Mouse (Mus musculus): Measurements from ENCODE around the gene Zfp184. TPM values are rescaled to one million over a fixed set of nuclear protein-coding genes. Genes with fewer than 3 reads are reported as not detected.

Gene Zfp184
- polyA plus RNA-seq, 1 experiment from 2014 or later: 6.7 TPM

GRCm38 (mm10) chr13:21998412-21998811 is 53.5 kb downstream of the Zfp184 start:
- Histone ChIP-seq H3K9ac (ENCODE audit: low read depth, low read length) (no peak overlapping the region), H3K36me3 (ENCODE audit: control insufficient read depth, insufficient read depth, low read length) (no peaks in the 10 kb centered on the region), H3K27me3 (ENCODE audit: control insufficient read depth, insufficient read depth, low read length) (peaks cover 65% of the 10 kb centered on the region), H3K4me2 (no peak overlapping the region), H3K27ac (ENCODE audit: low read depth, low read length) (no peak overlapping the region), H3K9me3 (replicated peaks; ENCODE audit: control insufficient read depth, low read length) (no peaks in the 10 kb centered on the region), H3K4me1 (ENCODE audit: control insufficient read depth, insufficient read depth, low read length) (no peaks in the 10 kb centered on the region), H3K4me3 (ENCODE audit: low read depth, low read length) (no peak overlapping the region)
- WGBS (ENCODE audit: insufficient replicate concordance): 34% methylated on average over 3 of the region's 3 CpGs
- ATAC-seq (replicated peaks; ENCODE audit: insufficient number of reproducible peaks, low FRiP score, low TSS enrichment): no peak

DNA sequence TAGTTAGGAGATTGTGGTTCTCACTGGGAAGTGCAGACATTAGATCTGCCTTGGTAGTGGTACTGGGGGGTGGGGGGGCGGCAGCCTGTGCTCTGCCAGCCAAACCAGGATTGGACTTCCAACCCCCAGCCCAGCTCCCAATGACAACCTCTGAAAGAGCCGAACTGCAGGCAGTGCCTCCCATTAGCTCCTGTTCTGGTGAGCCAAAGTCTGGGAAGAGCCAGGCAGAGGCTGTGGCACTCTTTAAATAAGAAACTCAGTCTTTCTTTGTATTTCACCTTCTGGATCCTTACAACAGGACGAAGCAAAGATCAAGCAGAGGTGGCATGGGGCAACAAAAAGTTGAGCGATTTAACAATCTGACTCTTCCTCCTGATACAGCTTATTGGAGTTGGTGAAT is 54.3 kb downstream of the Zfp184 start:
- Histone ChIP-seq H3K9ac (ENCODE audit: low read depth, low read length) (no peak overlapping the region), H3K4me3 (ENCODE audit: low read depth, low read length) (no peak overlapping the region), H3K4me2 (no peak overlapping the region), H3K4me1 (ENCODE audit: control insufficient read depth, insufficient read depth, low read length) (no peaks in the 10 kb centered on the region), H3K36me3 (ENCODE audit: control insufficient read depth, insufficient read depth, low read length) (no peaks in the 10 kb centered on the region), H3K27ac (ENCODE audit: low read depth, low read length) (no peak overlapping the region), H3K9me3 (replicated peaks; ENCODE audit: control insufficient read depth, low read length) (no peaks in the 10 kb centered on the region), H3K27me3 (ENCODE audit: control insufficient read depth, insufficient read depth, low read length) (peaks cover 72% of the 10 kb centered on the region)
- 37% methylated on average over 4 of the region's 4 CpGs for WGBS (ENCODE audit: insufficient replicate concordance)
- no peak for ATAC-seq (replicated peaks; ENCODE audit: insufficient number of reproducible peaks, low FRiP score, low TSS enrichment)

DNA sequence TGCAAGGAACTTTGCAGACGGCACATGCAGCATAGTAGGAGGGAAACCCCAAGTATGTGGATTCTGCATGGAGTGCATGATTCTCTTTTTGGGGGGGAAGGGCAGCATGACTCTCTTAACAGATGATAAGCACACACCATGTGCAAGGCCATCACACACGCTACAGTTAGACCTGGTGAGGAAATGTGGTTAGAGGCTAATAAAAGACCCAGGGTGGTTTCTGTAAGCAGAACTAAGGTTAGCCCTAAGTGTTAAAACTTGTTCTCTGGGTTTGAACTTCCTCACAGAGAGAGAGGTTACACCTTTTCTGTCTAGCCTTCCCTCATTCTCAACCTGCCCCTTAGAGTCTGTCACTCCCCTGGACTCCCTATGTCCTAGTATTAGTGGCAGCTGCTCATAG is 56.5 kb downstream of the Zfp184 start:
- H3K36me3 ChIP-seq (ENCODE audit: control insufficient read depth, insufficient read depth, low read length): no peaks in the 10 kb centered on the region
- H3K4me2 ChIP-seq: no peak overlapping the region
- H3K27me3 ChIP-seq (ENCODE audit: control insufficient read depth, insufficient read depth, low read length): peaks cover 93% of the 10 kb centered on the region
- 47% methylated on average over 2 of the region's 2 CpGs for WGBS (ENCODE audit: insufficient replicate concordance)
- no peak overlapping the region for H3K9ac ChIP-seq (ENCODE audit: low read depth, low read length)
- no peak overlapping the region for H3K4me3 ChIP-seq (ENCODE audit: low read depth, low read length)
- no peak for ATAC-seq (replicated peaks; ENCODE audit: insufficient number of reproducible peaks, low FRiP score, low TSS enrichment)
- H3K9me3 ChIP-seq (replicated peaks; ENCODE audit: control insufficient read depth, low read length): no peaks in the 10 kb centered on the region
- H3K27ac ChIP-seq (ENCODE audit: low read depth, low read length): no peak overlapping the region
- peaks cover 8% of the 10 kb centered on the region; the same call in 1 of the 2 replicates for H3K4me1 ChIP-seq (ENCODE audit: control insufficient read depth, insufficient read depth, low read length)

- Histone ChIP-seq H3K4me2 (no peak overlapping the region; the same call in 1 of the 2 replicates), H3K9ac (ENCODE audit: low read depth, low read length) (no peak overlapping the region), H3K27ac (ENCODE audit: low read depth, low read length) (no peak overlapping the region), H3K4me3 (ENCODE audit: low read depth, low read length) (no peak overlapping the region), H3K36me3 (ENCODE audit: control insufficient read depth, insufficient read depth, low read length) (no peaks in the 10 kb centered on the region), H3K27me3 (ENCODE audit: control insufficient read depth, insufficient read depth, low read length) (peaks cover 95% of the 10 kb centered on the region), H3K9me3 (replicated peaks; ENCODE audit: control insufficient read depth, low read length) (no peaks in the 10 kb centered on the region), H3K4me1 (ENCODE audit: control insufficient read depth, insufficient read depth, low read length) (peaks cover 13% of the 10 kb centered on the region)
- no peak for ATAC-seq (replicated peaks; ENCODE audit: insufficient number of reproducible peaks, low FRiP score, low TSS enrichment)
- 32% methylated on average over 5 of the region's 5 CpGs for WGBS (ENCODE audit: insufficient replicate concordance)
These were observed 56.9 kb downstream of the Zfp184 start for GRCm38 (mm10) chr13:22001823-22002222.

DNA sequence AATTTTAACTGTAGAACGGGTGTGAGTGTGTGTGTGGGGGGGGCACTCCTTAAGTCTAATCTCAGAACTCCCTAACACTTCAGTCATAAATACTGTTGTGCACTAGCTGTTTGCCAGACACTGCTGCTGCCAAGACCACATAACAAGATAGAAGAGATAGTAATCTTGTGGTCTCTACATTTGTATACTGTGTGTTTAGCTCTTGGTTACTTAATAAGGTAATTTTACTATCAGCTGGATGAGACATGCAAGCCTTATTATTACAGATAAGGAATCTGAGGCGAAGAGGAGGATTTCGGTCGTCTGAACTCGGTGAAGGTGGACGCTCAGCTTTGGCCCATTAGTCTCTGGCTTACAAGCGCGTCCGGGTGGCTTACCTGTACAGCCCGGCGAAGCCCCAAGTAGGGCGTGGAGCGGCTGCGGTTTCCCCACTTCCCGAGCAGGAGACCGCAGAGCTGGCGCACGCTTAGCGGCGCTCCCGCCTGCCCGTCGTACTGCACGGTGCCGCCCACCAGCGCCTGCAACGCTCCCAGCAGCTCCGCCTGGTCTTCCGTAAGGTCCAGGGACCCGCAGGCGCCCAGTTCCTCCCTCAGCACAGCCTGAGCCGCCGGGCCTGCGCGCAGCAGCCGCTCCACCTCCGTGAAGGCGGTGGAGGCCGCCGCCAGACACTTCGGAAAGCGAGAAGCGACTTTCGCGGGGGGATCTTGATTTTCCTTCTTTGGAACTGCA is 60.9 kb downstream of the Zfp184 start:
- WGBS (ENCODE audit: insufficient replicate concordance): under 1% methylated on average over 45 of the region's 45 CpGs
- Histone ChIP-seq H3K27ac (ENCODE audit: low read depth, low read length) (no peak overlapping the region), H3K4me3 (ENCODE audit: low read depth, low read length) (peak overlapping the region; percentile 63), H3K27me3 (ENCODE audit: control insufficient read depth, insufficient read depth, low read length) (peaks cover 97% of the 10 kb centered on the region), H3K9me3 (replicated peaks; ENCODE audit: control insufficient read depth, low read length) (no peaks in the 10 kb centered on the region), H3K36me3 (ENCODE audit: control insufficient read depth, insufficient read depth, low read length) (no peaks in the 10 kb centered on the region), H3K4me1 (ENCODE audit: control insufficient read depth, insufficient read depth, low read length) (peaks cover 17% of the 10 kb centered on the region), H3K4me2 (peak overlapping the region; percentile 98), H3K9ac (ENCODE audit: low read depth, low read length) (peak overlapping the region; percentile 50; the same call in 1 of the 2 replicates)
- peak; percentile 71; the same call in 1 of the 2 replicates for ATAC-seq (replicated peaks; ENCODE audit: insufficient number of reproducible peaks, low FRiP score, low TSS enrichment)

DNA sequence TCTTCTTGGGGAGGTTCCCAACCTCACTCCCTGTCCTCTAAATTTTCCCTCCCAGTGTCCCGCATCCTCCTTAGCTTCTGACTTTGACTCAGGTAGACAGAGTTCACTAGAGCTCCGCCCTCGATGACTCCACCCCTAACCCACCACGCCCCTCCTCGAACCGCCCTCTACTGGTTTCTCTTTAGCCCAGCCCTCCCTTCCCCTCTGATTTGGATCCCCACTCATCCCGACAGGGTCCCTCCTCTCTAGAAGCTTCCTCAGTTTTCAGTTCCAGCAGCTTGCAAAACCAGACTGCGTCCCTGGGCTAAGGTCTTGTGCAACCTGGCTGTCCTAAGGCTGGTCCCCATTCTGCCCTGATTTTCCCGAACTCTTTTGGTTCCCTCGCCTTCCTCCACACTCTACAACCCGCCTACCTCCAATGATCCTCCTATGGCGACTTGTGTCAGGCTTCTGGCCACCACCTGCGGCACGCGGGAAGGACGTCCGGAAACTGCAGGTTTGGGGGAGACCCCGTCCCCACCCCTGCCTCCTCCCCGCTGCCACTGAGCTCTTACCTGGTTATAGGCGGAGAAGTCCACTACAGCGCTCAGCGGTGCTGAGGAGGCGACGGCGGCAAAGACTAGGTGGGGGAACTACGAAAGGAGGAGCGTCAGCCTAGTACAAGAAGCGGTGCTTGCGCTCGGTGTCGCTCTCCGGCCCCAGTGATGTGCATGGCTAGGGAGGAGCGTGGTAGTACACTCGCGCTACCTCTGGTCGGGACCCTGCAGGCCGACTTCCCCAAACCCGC is 61.6 kb downstream of the Zfp184 start:
- Histone ChIP-seq H3K27ac (ENCODE audit: low read depth, low read length) (no peak overlapping the region), H3K27me3 (ENCODE audit: control insufficient read depth, insufficient read depth, low read length) (peaks cover 95% of the 10 kb centered on the region), H3K4me1 (ENCODE audit: control insufficient read depth, insufficient read depth, low read length) (peaks cover 17% of the 10 kb centered on the region), H3K4me3 (ENCODE audit: low read depth, low read length) (peak overlapping the region; percentile 63), H3K9me3 (replicated peaks; ENCODE audit: control insufficient read depth, low read length) (no peaks in the 10 kb centered on the region), H3K36me3 (ENCODE audit: control insufficient read depth, insufficient read depth, low read length) (no peaks in the 10 kb centered on the region), H3K9ac (ENCODE audit: low read depth, low read length) (0 out of 2 replicates have a peak overlapping the region, but pooled peaks have one; percentile 28), H3K4me2 (peak overlapping the region; percentile 98)
- peak; percentile 73 for ATAC-seq (replicated peaks; ENCODE audit: insufficient number of reproducible peaks, low FRiP score, low TSS enrichment)
- under 1% methylated on average over 38 of the region's 38 CpGs for WGBS (ENCODE audit: insufficient replicate concordance)

- Histone ChIP-seq H3K4me3 (ENCODE audit: low read depth, low read length) (peak overlapping the region; percentile 63), H3K9ac (ENCODE audit: low read depth, low read length) (no peak overlapping the region), H3K4me1 (ENCODE audit: control insufficient read depth, insufficient read depth, low read length) (peaks cover 17% of the 10 kb centered on the region), H3K27me3 (ENCODE audit: control insufficient read depth, insufficient read depth, low read length) (peaks cover 92% of the 10 kb centered on the region), H3K27ac (ENCODE audit: low read depth, low read length) (no peak overlapping the region), H3K9me3 (replicated peaks; ENCODE audit: control insufficient read depth, low read length) (no peaks in the 10 kb centered on the region), H3K36me3 (ENCODE audit: control insufficient read depth, insufficient read depth, low read length) (no peaks in the 10 kb centered on the region), H3K4me2 (peak overlapping the region; percentile 98)
- ATAC-seq (replicated peaks; ENCODE audit: insufficient number of reproducible peaks, low FRiP score, low TSS enrichment): no peak
- WGBS (ENCODE audit: insufficient replicate concordance): 2% methylated on average over 18 of the region's 18 CpGs
These were observed 62.2 kb downstream of the Zfp184 start for GRCm38 (mm10) chr13:22007121-22007510.

DNA sequence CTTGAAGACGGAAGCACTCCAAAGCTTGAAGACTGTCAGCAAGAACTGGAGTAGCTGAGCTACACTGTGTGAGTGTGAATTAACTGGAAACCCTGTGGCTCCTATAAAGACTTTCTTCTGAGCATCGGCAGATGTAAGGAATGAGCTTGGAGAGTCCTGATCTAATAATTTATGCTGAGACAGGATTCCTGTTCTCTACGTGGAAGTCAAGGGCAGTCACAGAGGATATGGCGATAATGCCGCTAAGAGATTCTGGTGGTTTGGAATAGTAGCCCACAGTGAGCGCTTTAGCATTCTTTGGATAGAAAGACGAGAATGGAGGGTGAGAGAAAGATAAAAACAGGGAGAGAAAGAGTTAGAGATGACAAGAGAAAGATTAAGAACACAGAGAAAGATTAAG is 63.0 kb downstream of the Zfp184 start:
- H3K27ac ChIP-seq (ENCODE audit: low read depth, low read length): no peak overlapping the region
- no peak for ATAC-seq (replicated peaks; ENCODE audit: insufficient number of reproducible peaks, low FRiP score, low TSS enrichment)
- H3K9ac ChIP-seq (ENCODE audit: low read depth, low read length): no peak overlapping the region
- H3K4me1 ChIP-seq (ENCODE audit: control insufficient read depth, insufficient read depth, low read length): peaks cover 17% of the 10 kb centered on the region
- H3K4me2 ChIP-seq: no peak overlapping the region
- peak overlapping the region; percentile 63; the same call in 1 of the 2 replicates for H3K4me3 ChIP-seq (ENCODE audit: low read depth, low read length)
- H3K27me3 ChIP-seq (ENCODE audit: control insufficient read depth, insufficient read depth, low read length): peaks cover 91% of the 10 kb centered on the region
- no peaks in the 10 kb centered on the region for H3K36me3 ChIP-seq (ENCODE audit: control insufficient read depth, insufficient read depth, low read length)
- H3K9me3 ChIP-seq (replicated peaks; ENCODE audit: control insufficient read depth, low read length): no peaks in the 10 kb centered on the region
- 49% methylated on average over 7 of the region's 7 CpGs for WGBS (ENCODE audit: insufficient replicate concordance)
